Comparison of ENCODE assay signal across 18 mouse cellular contexts in genomic region chr8:8758283-8758682, GRCm38 (mm10).
"Had no signal": no experiment of that assay in that cellular context is flagged by ENCODE, and none has a peak within 500 bp of the region (broad histone marks: within the 10 kb centered on the region; RNA-seq: fewer than 3 reads in every experiment).

No protein-coding gene starts in this region.

- DNase-seq: lung, adult 18-20 months; lung, postnatal 4 days; retina, postnatal 1 day; right cerebral cortex, adult 18-20 months; right cerebral cortex, postnatal 25 days; right cerebral cortex, postnatal 4 days; spleen, adult 18-20 months; thymus, adult 18-20 months; thymus, postnatal 14 days; thymus, postnatal 36 days had no signal

- H3K27ac ChIP-seq: liver, embryonic 12.5 days; liver, embryonic 14.5 days; midbrain, embryonic 10.5 days; midbrain, embryonic 13.5 days; midbrain, embryonic 15.5 days; neural tube, embryonic 13.5 days; neural tube, embryonic 15.5 days had no signal

- H3K36me3 ChIP-seq: liver, embryonic 12.5 days; midbrain, embryonic 10.5 days; midbrain, embryonic 13.5 days; midbrain, embryonic 15.5 days; neural tube, embryonic 13.5 days; neural tube, embryonic 15.5 days had no signal

- H3K9me3 ChIP-seq: liver, embryonic 12.5 days; midbrain, embryonic 10.5 days; midbrain, embryonic 13.5 days; midbrain, embryonic 15.5 days; neural tube, embryonic 13.5 days; neural tube, embryonic 15.5 days had no signal

- H3K9ac ChIP-seq: liver, embryonic 12.5 days; liver, embryonic 14.5 days; midbrain, embryonic 13.5 days; midbrain, embryonic 15.5 days; neural tube, embryonic 13.5 days; neural tube, embryonic 15.5 days had no signal

- H3K4me3 ChIP-seq: liver, embryonic 12.5 days; midbrain, embryonic 10.5 days; midbrain, embryonic 13.5 days; midbrain, embryonic 15.5 days; myocyte; neural tube, embryonic 13.5 days; neural tube, embryonic 15.5 days had no signal

- H3K4me2 ChIP-seq: liver, embryonic 12.5 days; midbrain, embryonic 13.5 days; midbrain, embryonic 15.5 days; neural tube, embryonic 13.5 days; neural tube, embryonic 15.5 days had no signal

- H3K4me1 ChIP-seq: liver, embryonic 12.5 days had no signal

- ATAC-seq: liver, embryonic 12.5 days; midbrain, embryonic 13.5 days; midbrain, embryonic 15.5 days had no signal

- H3K27me3 ChIP-seq: liver, embryonic 12.5 days; midbrain, embryonic 13.5 days; midbrain, embryonic 15.5 days; neural tube, embryonic 13.5 days; neural tube, embryonic 15.5 days had no signal
